Mouse (Mus musculus) testis, adult 2 months (tissue): ENCODE results near the gene Omp.

Source experiments
- CTCF ChIP-seq: fragments of 200-500 bp; IDR thresholded peaks from 2 replicates; pipeline ENCODE4 v1.5.1; 2012; ENCODE audit warnings: low read depth, mild to moderate bottlenecking, inconsistent platforms, low read length, moderate library complexity; ENCODE audit not compliant: control insufficient read depth, insufficient read depth, insufficient replicate concordance
- POLR2A ChIP-seq: fragments of 200-500 bp; IDR thresholded peaks from 2 replicates; pipeline ENCODE4 v1.6.1; 2012; ENCODE audit warnings: low read depth, mild to moderate bottlenecking, inconsistent platforms, low read length, moderate library complexity; ENCODE audit not compliant: control insufficient read depth

DNA sequence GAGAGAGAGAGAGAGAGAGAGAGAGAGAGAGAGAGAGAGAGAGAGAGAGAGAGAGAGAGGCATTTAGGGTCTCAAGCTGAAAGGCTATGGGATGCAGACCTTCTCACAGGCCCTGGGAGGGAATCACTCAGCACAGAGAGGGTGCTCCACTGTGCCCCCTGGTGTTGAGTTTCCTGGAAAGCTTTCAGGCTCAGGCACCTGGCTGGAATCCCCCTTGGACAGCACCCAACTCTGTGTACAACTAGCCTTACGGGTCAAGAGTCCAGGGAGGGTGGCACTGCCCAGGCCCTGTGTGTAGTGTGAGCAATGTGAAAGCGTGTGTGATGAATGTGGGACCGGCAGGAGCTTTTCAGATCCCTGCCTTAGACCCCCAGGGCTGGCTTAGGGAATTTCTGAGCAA is 4.1 kb downstream of the Omp start:
- no peak for TF ChIP-seq POLR2A
- no peak for TF ChIP-seq CTCF
